Comparison of ENCODE assay signal across 16 mouse cellular contexts in genomic region chr6:101211361-101211841, GRCm38 (mm10).
DNase-seq lines count a peak whose midpoint lies in the region; ATAC-seq lines count a peak whose summit lies in the region.
"Had no signal": no experiment of that assay in that cellular context is flagged by ENCODE, and none has a peak within 500 bp of the region (broad histone marks: within the 10 kb centered on the region; RNA-seq: fewer than 3 reads in every experiment).

No protein-coding gene starts in this region.

- no peaks in the 10 kb centered on the region for H3K27me3 ChIP-seq in hindbrain, embryonic 14.5 days (ENCODE audit: control insufficient read depth, insufficient read depth, low read length)
- no peaks in the 10 kb centered on the region for H3K27me3 ChIP-seq in hindbrain, embryonic 12.5 days
- no peaks in the 10 kb centered on the region for H3K27me3 ChIP-seq in neural tube, embryonic 13.5 days
- H3K27me3 ChIP-seq in neural tube, embryonic 14.5 days (ENCODE audit: control insufficient read depth, insufficient read depth, low read length), result no peaks in the 10 kb centered on the region
- H3K27me3 ChIP-seq: liver, embryonic 12.5 days; megakaryocyte, embryonic 14.5 days had no signal

- no peak overlapping the region for H3K9ac ChIP-seq in hindbrain, embryonic 14.5 days
- no peak overlapping the region for H3K9ac ChIP-seq in hindbrain, embryonic 12.5 days
- no peak overlapping the region for H3K9ac ChIP-seq in neural tube, embryonic 13.5 days
- H3K9ac ChIP-seq in neural tube, embryonic 14.5 days (replicated peaks; ENCODE audit: low read depth, low read length), result no peak overlapping the region
- H3K9ac ChIP-seq: liver, embryonic 12.5 days had no signal

- 63% methylated on average over 8 of the region's 8 CpGs for WGBS in hindbrain, embryonic 14.5 days
- 76% methylated on average over 8 of the region's 8 CpGs for WGBS in hindbrain, embryonic 12.5 days
- WGBS in neural tube, embryonic 13.5 days, result 78% methylated on average over 8 of the region's 8 CpGs
- 70% methylated on average over 8 of the region's 8 CpGs for WGBS in neural tube, embryonic 14.5 days

- no peaks in the 10 kb centered on the region for H3K36me3 ChIP-seq in hindbrain, embryonic 14.5 days (replicated peaks; ENCODE audit: control insufficient read depth, insufficient read depth)
- no peaks in the 10 kb centered on the region for H3K36me3 ChIP-seq in hindbrain, embryonic 12.5 days
- H3K36me3 ChIP-seq in neural tube, embryonic 13.5 days, result no peaks in the 10 kb centered on the region
- H3K36me3 ChIP-seq in neural tube, embryonic 14.5 days (ENCODE audit: control insufficient read depth, insufficient read depth, low read length), result no peaks in the 10 kb centered on the region
- H3K36me3 ChIP-seq: liver, embryonic 12.5 days had no signal

- no peaks in the 10 kb centered on the region for H3K9me3 ChIP-seq in hindbrain, embryonic 14.5 days (ENCODE audit: control insufficient read depth, low read length)
- no peaks in the 10 kb centered on the region for H3K9me3 ChIP-seq in hindbrain, embryonic 12.5 days (replicated peaks)
- no peaks in the 10 kb centered on the region for H3K9me3 ChIP-seq in neural tube, embryonic 13.5 days
- H3K9me3 ChIP-seq in neural tube, embryonic 14.5 days (ENCODE audit: control insufficient read depth, low read length), result no peaks in the 10 kb centered on the region
- H3K9me3 ChIP-seq: liver, embryonic 12.5 days had no signal

- 0 out of 2 replicates have a peak, but pooled peaks cover 3% of the 10 kb centered on the region for H3K4me1 ChIP-seq in hindbrain, embryonic 14.5 days (replicated peaks; ENCODE audit: control insufficient read depth, insufficient read depth, low read length)
- H3K4me1 ChIP-seq in hindbrain, embryonic 12.5 days, result 0 out of 2 replicates have a peak, but pooled peaks cover 7% of the 10 kb centered on the region
- peaks cover 11% of the 10 kb centered on the region; the same call in 1 of the 2 replicates for H3K4me1 ChIP-seq in neural tube, embryonic 13.5 days (replicated peaks)
- no peaks in the 10 kb centered on the region; the same call in 1 of the 2 replicates for H3K4me1 ChIP-seq in neural tube, embryonic 14.5 days (ENCODE audit: control insufficient read depth, insufficient read depth, low read length)
- H3K4me1 ChIP-seq: liver, embryonic 12.5 days; megakaryocyte, embryonic 14.5 days had no signal

- H3K27ac ChIP-seq in hindbrain, embryonic 14.5 days, result no peak overlapping the region; the same call in 1 of the 2 replicates
- H3K27ac ChIP-seq in hindbrain, embryonic 12.5 days, result no peak overlapping the region
- 0 out of 2 replicates have a peak overlapping the region, but pooled peaks have one; percentile 13 for H3K27ac ChIP-seq in neural tube, embryonic 13.5 days (replicated peaks)
- no peak overlapping the region for H3K27ac ChIP-seq in neural tube, embryonic 14.5 days (ENCODE audit: low read depth, low read length)
- H3K27ac ChIP-seq: liver, embryonic 12.5 days; stomach, postnatal 0 days had no signal

- H3K4me3 ChIP-seq in hindbrain, embryonic 14.5 days (replicated peaks; ENCODE audit: low read length), result no peak overlapping the region
- no peak overlapping the region for H3K4me3 ChIP-seq in hindbrain, embryonic 12.5 days
- H3K4me3 ChIP-seq in neural tube, embryonic 13.5 days, result no peak overlapping the region
- H3K4me3 ChIP-seq in neural tube, embryonic 14.5 days (ENCODE audit: low read depth, low read length), result no peak overlapping the region
- H3K4me3 ChIP-seq: liver, embryonic 12.5 days; megakaryocyte, embryonic 14.5 days had no signal

- ATAC-seq in hindbrain, embryonic 14.5 days (ENCODE audit: low FRiP score), result peak; percentile 86
- ATAC-seq in hindbrain, embryonic 12.5 days (ENCODE audit: low FRiP score), result no peak
- ATAC-seq in neural tube, embryonic 13.5 days (ENCODE audit: low read depth), result peak; percentile 74
- ATAC-seq in neural tube, embryonic 14.5 days (ENCODE audit: low read depth), result peak; percentile 77; the same call in 1 of the 2 replicates
- ATAC-seq: intestine, embryonic 16.5 days; liver, embryonic 12.5 days; lung, postnatal 0 days had no signal

- H3K4me2 ChIP-seq in hindbrain, embryonic 14.5 days (replicated peaks), result no peak overlapping the region
- H3K4me2 ChIP-seq in hindbrain, embryonic 12.5 days (replicated peaks), result no peak overlapping the region
- H3K4me2 ChIP-seq in neural tube, embryonic 13.5 days, result no peak overlapping the region
- H3K4me2 ChIP-seq in neural tube, embryonic 14.5 days (ENCODE audit: low read depth, low read length), result no peak overlapping the region
- H3K4me2 ChIP-seq: liver, embryonic 12.5 days had no signal

- DNase-seq in hindbrain, embryonic 14.5 days (ENCODE audit: low spot score), result peak; percentile 75
- no peak for DNase-seq in neural tube, embryonic 10.5 days (ENCODE audit: extremely low spot score, low spot score)
- DNase-seq in cerebellum, postnatal 25 days, result peak; percentile 41 to 53
- DNase-seq in adrenal gland, postnatal 14 days, result no peak
- DNase-seq: heart, adult 18-20 months; heart, postnatal 10 days; kidney, postnatal 25 days; thymus, postnatal 36 days had no signal

Comparison
In these comparisons a context has a peak if more than half of its experiments do, and no peak if none do; other contexts are left out.
1. DNase-seq: peak in hindbrain, embryonic 14.5 days (single experiment) and cerebellum, postnatal 25 days (2 of 2); none in neural tube, embryonic 10.5 days (single experiment) and adrenal gland, postnatal 14 days (single experiment).